Mouse (Mus musculus) liver, embryonic 14.5 days (tissue): ENCODE measurements around the gene Mllt3.

Experiments
- CTCF ChIP-seq: IDR thresholded peaks from 2 replicates; pipeline ENCODE4 v1.5.1; 2016; ENCODE audit warnings: antibody characterized with exemption, low read depth, control low read depth
- EP300 ChIP-seq: IDR thresholded peaks from 2 replicates; pipeline ENCODE4 v1.6.1; 2016; ENCODE audit warnings: antibody characterized with exemption, low read depth

- TF ChIP-seq CTCF (no peak), EP300 (no peak)
Measured at GRCm38 (mm10) chr4:87811899-87812298, 221.3 kb downstream of the Mllt3 start.
